Mouse (Mus musculus): Measurements from ENCODE around the gene Mapk7.

Gene Mapk7

DNA sequence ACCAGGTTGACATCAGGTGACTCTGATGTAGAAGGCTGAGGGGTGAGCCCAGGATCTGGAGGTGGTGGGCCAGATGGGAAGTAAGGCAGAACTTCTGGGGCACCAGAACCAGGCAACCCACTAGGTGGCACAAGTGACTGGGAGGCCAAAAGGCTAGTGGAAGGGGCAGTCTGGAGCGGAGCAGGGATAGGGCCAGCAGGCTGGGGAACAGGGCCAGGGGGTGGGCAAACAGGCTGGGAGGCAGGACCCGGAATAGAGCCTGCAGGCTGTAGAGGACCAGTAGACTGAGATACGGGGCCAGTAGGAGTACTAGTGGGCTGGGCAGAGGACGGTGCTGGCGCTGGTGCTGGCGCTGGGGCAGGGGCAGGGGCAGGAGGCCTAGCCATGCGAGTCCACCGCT is 4.3 kb downstream of the Mapk7 start:
- no peak for DNase-seq

DNA sequence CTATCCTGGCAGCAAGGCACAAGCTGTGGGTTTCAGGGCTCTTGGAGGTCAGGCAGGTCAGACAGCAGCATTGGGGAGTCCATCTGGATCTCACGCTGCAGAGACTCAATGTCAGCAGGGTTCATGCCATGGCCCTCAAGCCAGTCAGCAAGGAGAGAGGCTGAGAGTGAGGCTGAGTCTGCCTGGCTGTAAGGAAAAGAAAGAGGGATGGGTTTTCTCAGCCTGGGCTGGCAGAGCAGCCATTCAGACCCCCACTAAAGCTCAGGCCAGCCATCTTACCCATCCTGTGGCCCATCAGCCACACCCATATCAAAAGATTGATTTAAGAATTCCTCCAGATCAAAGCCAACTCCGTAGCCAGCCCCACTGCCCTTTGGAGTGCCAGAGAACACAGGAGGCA is 5.1 kb downstream of the Mapk7 start:
- DNase-seq = no peak

GRCm38 (mm10) chr11:61487936-61488335 is 6.3 kb downstream of the Mapk7 start:
- no peak for DNase-seq

DNA sequence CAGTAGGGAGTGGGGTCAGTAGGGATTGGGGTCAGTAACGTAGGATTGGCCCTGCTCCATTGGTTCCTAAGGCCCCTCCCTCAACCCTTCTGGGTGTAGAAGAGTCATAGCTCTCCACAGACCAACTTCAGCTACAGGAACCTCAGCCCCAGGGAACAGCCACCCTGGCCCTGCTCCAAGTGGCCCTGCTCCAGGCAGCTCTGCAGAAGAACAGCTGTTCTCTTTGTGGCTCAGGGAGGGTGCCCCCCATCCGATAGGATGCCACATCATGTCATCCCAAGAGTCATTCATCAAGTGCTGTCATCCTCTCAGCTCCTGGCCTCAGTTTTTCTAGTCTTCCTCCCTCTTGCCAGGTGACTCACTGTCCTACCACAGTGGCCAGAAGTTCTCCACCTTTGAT is 6.8 kb downstream of the Mapk7 start:
- peak; percentile 73 for DNase-seq

DNA sequence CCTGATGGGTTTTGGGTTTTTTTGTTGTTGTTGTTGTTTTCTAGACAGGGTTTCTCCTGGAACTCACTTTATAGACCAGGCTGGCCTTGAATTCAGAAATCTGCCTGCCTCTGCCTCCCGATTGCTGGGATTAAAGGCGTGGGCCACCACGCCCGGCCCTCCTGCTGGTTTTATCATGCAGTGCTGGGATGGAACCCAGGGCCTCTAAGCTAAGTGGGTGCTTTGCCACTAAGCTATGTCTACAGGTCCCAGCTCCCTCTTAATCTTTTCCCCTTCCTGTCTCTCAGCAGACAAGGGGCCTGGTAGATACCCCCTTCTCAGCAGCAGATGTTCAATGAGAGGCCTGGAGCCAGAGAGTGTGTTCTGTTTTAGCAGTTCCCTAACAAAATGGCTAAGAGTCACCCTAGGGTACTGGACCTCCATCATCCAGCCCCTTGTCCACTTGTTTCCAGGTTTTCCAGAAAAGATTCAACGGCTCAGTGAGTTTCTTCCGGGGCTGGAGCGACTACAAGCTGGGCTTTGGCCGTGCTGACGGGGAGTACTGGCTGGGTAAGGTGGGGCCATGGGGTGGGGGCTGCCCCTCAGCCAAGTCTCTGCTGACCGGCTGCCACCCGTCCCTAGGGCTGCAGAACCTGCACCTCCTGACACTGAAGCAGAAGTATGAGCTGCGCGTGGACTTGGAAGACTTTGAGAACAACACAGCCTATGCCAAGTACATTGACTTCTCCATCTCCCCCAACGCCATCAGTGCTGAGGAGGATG is 7.6 kb downstream of the Mapk7 start:
- no peak for DNase-seq

- DNase-seq = no peak
These were observed 8.4 kb downstream of the Mapk7 start for GRCm38 (mm10) chr11:61485541-61486457.

GRCm38 (mm10) chr11:61484613-61485540 is 9.3 kb downstream of the Mapk7 start, which contains the start of gene Mfap4:
Gene Mfap4 (plus strand): TSS chr11:61485431.
- peak; percentile 87 for DNase-seq

DNA sequence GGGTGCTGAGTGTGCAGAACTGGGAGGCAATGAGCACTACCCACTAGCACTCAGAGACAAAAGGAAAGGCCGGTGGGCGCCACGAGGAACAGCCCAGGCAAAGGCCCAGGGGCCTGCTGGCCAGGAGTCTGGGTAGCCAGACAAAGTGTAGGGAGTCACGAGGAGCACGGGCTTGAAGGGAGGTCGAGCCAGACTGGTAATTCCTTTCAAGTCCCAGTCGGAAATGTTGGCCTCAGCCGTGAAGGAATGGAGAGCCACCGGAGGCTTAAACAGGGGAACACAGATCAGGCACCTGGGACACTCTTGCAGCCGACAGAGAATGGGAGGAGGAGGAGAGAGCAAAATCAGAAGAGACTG is 10.0 kb downstream of the Mapk7 start:
- DNase-seq = no peak

GRCm38 (mm10) chr11:61483226-61483845 is 10.9 kb downstream of the Mapk7 start:
- no peak for DNase-seq

DNA sequence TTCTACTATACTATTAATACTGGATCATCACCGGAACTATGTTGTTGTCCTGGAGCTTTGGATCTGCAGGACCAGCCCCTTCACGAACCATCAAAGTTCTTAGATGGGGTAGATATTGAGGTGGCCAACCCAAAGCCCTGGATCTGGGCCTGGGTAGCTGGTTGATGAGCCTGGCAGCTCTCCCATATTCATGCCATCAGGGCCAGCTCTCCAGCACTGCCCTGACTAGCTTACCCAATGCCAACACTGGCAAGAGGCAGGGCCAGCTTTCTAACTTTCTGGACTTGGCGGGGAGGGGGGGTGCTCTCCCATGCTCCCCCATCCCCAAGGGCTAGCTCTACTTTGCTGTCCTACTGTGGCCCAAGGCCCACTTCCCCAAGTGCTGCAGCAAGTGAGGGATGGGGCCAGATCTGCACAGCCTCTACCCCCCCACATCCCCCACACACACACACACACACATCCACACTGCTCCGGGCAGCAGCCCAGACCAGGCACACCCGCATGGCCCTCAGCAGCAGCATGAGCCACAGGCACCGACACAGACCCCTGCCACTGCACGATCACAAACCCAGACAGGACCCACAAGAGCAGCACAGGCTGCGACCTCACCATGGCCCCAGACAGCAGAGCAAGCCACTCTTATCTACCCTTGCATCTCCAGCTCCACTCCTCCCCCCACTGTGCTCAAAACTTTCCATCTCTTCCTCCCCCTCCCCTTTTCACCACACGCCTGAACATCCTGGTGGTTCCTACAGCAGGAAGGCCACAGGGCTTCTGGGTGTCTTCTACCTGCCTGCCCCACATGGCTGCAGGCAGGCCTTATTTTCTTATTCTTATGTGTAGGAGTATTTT is 12.7 kb downstream of the Mapk7 start:
- DNase-seq = no peak

GRCm38 (mm10) chr11:61478788-61479187 is 15.4 kb downstream of the Mapk7 start:
- no peak for DNase-seq

DNA sequence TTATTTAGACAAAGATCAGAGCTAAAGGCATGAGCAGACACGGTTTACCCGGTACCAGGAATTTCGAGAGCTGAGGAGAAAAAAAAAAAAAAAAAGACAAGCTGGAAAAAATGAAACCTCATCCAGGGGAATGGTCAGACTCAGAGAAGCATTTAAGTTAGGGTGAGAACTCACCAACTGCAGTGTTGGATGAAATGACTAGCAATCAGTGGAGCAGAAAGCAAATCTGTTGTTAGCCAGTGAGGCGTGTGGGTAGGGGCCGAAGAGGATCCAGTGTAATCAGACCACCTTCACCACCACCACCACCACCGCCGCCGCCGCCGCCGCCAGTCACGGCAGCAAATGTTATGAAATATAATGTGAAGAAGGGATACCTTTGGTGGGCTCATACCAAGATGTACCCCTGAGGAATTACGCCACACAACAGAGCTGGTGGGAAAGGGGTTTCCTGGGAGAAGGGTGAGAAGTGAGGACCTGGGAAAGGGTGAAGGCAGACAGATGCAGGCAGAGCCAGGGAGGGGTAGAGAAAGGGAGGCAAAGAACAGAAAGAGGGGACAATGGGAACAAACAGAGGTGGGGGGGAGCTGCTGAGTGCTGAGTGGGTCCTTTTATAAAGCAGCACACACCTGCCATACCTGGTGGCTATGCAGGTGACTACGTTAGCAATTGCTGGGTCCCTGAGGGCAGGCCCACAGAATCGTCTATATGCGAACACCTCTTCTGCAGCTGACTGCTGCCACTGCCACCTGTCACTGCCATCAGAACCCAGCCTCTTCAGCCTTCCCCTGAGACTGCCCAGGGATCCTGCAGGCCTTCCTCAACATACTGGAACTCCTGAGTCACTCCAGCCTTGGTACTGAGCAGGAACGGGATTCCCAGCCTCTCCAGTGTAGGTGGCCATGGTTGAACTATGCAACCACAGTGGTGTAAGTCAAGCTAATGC is 16.4 kb downstream of the Mapk7 start:
- no peak for DNase-seq

GRCm38 (mm10) chr11:61476786-61477382 is 17.3 kb downstream of the Mapk7 start:
- DNase-seq = no peak

- DNase-seq = no peak
These were observed 20.6 kb downstream of the Mapk7 start for GRCm38 (mm10) chr11:61473630-61474029.

- no peak for DNase-seq
These were observed 23.3 kb downstream of the Mapk7 start for GRCm38 (mm10) chr11:61470880-61471279.

DNA sequence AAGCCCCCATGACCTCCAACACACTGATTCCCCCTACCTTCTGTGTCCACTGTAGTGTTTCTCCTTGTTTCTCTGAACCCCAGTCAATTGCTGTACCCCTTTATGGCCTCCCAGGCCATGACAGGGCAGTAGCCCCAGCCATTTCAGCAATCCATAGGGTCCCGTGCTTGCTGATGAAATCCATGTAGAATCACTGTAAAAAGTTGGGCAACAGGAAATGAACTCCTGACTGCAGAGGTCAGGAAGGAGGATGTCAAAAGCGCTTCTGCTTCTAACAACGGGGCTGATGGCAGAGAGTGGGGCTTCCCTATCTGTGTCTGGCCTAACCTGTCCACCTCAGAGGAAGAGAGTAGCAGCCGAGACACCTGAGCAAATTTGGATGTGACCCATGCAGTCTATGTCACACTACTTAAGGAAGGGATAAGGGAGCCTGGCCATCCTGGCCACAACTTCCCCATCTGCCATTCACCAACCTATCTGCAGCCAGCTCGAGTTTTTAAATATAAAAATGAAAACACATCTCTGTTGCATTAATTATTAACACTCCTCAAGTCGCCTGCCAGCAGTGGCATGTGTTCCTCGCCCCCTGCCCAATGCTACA is 24.8 kb downstream of the Mapk7 start:
- no peak for DNase-seq

GRCm38 (mm10) chr11:61468534-61468933 is 25.7 kb downstream of the Mapk7 start:
- no peak for DNase-seq

DNA sequence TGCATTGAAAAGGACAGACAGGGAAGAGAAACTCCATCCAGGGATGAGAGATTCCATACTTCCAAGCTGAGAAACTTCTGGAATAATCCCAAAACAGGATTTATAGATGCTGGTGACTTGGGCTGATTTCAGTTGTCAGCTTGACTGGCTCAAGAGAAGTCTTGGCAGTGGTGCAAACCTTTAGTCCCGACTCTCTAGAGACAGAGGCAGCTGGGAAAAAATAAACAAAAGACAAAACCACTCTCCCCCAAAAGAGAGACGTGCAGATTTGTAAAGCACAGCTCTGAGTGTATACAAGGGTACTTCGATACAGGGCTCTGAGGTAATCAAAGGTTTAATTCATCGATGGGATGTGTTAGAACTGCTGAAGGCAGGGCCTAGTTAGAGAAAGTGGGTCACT is 28.8 kb downstream of the Mapk7 start:
- no peak for DNase-seq

DNA sequence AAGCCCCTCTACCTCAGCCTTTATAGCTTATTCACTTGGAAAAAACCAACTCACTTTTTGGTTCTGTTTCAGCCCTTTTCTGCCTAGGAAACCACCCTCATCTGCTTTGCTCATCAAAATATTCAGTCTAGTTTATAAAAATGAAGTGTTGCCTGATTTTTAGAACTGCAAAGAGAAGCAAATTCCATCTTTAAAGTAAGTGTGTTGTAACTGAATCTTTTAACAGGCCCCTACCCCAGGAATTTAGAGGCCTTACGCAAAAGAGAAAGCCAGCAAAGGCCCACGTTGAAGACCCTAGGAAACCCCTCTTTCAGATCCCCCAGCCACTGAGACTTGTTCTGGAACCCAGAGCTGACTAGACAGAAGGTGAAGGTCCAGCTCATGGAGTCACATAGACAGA is 30.1 kb downstream of the Mapk7 start:
- no peak for DNase-seq

Measured in layer of hippocampus, adult 9-11 months (tissue).